ENCODE assay signal across 23 mouse cellular contexts in the genomic region with DNA sequence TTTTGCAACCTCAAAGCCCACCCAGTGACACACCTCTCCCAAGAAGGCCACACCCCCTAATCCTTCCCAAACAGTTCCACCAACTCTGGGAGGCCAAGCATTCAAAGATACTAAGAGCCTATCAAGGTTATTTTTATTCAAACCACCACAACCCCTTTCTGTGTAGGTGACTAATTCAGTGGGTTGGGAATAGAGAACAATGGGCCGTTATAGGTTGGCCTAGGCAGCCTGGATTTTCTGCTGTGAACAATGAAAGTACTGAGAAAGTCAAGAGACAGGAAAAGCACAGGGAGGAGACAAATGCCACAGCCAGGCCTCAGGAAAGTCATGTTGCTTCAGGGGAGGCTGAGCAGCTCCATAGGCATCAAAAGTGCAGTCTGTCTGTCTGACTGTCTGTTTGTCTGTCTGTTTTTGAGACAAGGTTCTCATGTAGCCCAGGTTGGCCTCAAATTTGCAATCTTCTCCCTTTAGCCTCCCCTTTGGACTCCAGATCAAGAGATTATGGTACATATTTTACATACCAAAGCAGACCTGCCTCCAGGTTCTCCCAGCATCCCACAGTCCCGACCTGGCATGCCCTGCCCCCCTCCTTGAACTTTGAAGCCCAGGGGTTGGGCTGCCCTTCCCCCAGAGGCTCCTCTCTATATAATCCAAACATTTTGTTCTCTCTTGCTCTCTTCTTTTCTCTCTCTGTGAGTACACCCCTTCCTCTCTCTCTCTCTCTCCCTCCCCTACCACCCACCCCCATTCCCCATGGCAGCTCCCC. TPM values are rescaled to one million over a fixed set of nuclear protein-coding genes. Genes with fewer than 3 reads are reported as not detected.
A peak's percentile ranks its signal among the peaks of the same experiment; 100 is the strongest.
DNase-seq lines count a peak whose midpoint lies in the region; ATAC-seq and TF ChIP-seq lines count a peak whose summit lies in the region.
"Had no signal": no experiment of that assay in that cellular context is flagged by ENCODE, and none has a peak within 500 bp of the region (broad histone marks: within the 10 kb centered on the region; RNA-seq: fewer than 3 reads in every experiment).

No protein-coding gene starts in this region.

- 0 out of 2 replicates have a peak overlapping the region, but pooled peaks have one; percentile 6 for H3K27ac ChIP-seq in forebrain, embryonic 10.5 days
- H3K27ac ChIP-seq in forebrain, postnatal 0 days (ENCODE audit: low read depth, low read length) = no peak overlapping the region
- H3K27ac ChIP-seq in limb, embryonic 10.5 days = peak overlapping the region; percentile 89
- peak overlapping the region; percentile 54 for H3K27ac ChIP-seq in small intestine, adult 2 months (ENCODE audit: insufficient read depth, low read depth, low read length)
- H3K27ac ChIP-seq in heart, adult 2 months = no peak overlapping the region
- H3K27ac ChIP-seq: heart, embryonic 10.5 days; liver, embryonic 13.5 days; neural tube, embryonic 15.5 days had no signal

- intact Hi-C loops in heart, adult 2 months (cut with DNase I) = no loop called here

- H3K79me2 ChIP-seq in heart, adult 2 months (replicated peaks; ENCODE audit: control insufficient read depth, insufficient read depth, low read length) = no peaks in the 10 kb centered on the region

- no peak for TF ChIP-seq POLR2A in small intestine, adult 2 months (IDR thresholded peaks at IDR 0.05; ENCODE audit: low read depth, low read length)
- TF ChIP-seq POLR2A in heart, adult 2 months (IDR thresholded peaks at IDR 0.05; ENCODE audit: insufficient read depth, low read depth, low read length) = no peak

- H3K27me3 ChIP-seq in forebrain, embryonic 10.5 days (ENCODE audit: poor library complexity, severe bottlenecking) = no peaks in the 10 kb centered on the region
- no peaks in the 10 kb centered on the region for H3K27me3 ChIP-seq in forebrain, postnatal 0 days (ENCODE audit: insufficient read depth, low read length)
- H3K27me3 ChIP-seq in limb, embryonic 10.5 days (ENCODE audit: low read depth, poor library complexity, severe bottlenecking) = no peaks in the 10 kb centered on the region
- no peaks in the 10 kb centered on the region for H3K27me3 ChIP-seq in small intestine, adult 2 months (ENCODE audit: control insufficient read depth, insufficient read depth, low read length)
- H3K27me3 ChIP-seq in heart, adult 2 months (ENCODE audit: control insufficient read depth, insufficient read depth, low read length) = no peaks in the 10 kb centered on the region
- H3K27me3 ChIP-seq: liver, embryonic 13.5 days; neural tube, embryonic 15.5 days had no signal

- no peak for DNase-seq in forebrain, embryonic 10.5 days (ENCODE audit: extremely low spot score, low spot score)
- no peak for DNase-seq in forebrain, postnatal 0 days
- DNase-seq in ES-CJ7 (ENCODE audit: low read depth, low spot score) = peak; percentile 73
- no peak for DNase-seq in limb, embryonic 10.5 days (ENCODE audit: low spot score)
- no peak for DNase-seq in heart, adult 2 months
- no peak for DNase-seq in embryo, embryonic 9.5 days (ENCODE audit: extremely low spot score)
- DNase-seq: adrenal gland, postnatal 14 days; cerebellum, adult 2 months; cerebellum, postnatal 36 days; kidney, adult 18-20 months; kidney, postnatal 4 days; liver, embryonic 13.5 days; lung, adult 2 months; lung, postnatal 14 days; right cerebral cortex, adult 18-20 months; spleen, adult 18-20 months; thymus, postnatal 25 days had no signal

- no peaks in the 10 kb centered on the region for H3K36me3 ChIP-seq in forebrain, embryonic 10.5 days (replicated peaks)
- H3K36me3 ChIP-seq in forebrain, postnatal 0 days (ENCODE audit: insufficient read depth) = no peaks in the 10 kb centered on the region
- H3K36me3 ChIP-seq in limb, embryonic 10.5 days = peaks cover 3% of the 10 kb centered on the region; the same call in 1 of the 2 replicates
- no peaks in the 10 kb centered on the region for H3K36me3 ChIP-seq in small intestine, adult 2 months (ENCODE audit: control insufficient read depth, insufficient read depth, low read length)
- H3K36me3 ChIP-seq in heart, adult 2 months (ENCODE audit: control insufficient read depth, insufficient read depth, low read length) = no peaks in the 10 kb centered on the region
- H3K36me3 ChIP-seq: heart, embryonic 10.5 days; liver, embryonic 13.5 days; neural tube, embryonic 15.5 days had no signal

- no peak overlapping the region for H3K4me2 ChIP-seq in forebrain, postnatal 0 days (ENCODE audit: low read depth)
- H3K4me2 ChIP-seq: liver, embryonic 13.5 days; midbrain, embryonic 11.5 days; neural tube, embryonic 15.5 days had no signal

- H3K4me3 ChIP-seq in forebrain, embryonic 10.5 days = no peak overlapping the region
- no peak overlapping the region for H3K4me3 ChIP-seq in forebrain, postnatal 0 days (ENCODE audit: low read depth, low read length)
- H3K4me3 ChIP-seq in limb, embryonic 10.5 days = no peak overlapping the region
- H3K4me3 ChIP-seq in small intestine, adult 2 months (ENCODE audit: low read depth, low read length) = no peak overlapping the region
- H3K4me3 ChIP-seq in heart, adult 2 months = no peak overlapping the region
- H3K4me3 ChIP-seq: heart, embryonic 10.5 days; liver, embryonic 13.5 days; neural tube, embryonic 15.5 days had no signal

- H3K9ac ChIP-seq in forebrain, postnatal 0 days = no peak overlapping the region
- H3K9ac ChIP-seq in heart, adult 2 months (ENCODE audit: low read depth, low read length) = no peak overlapping the region
- H3K9ac ChIP-seq: liver, embryonic 13.5 days; neural tube, embryonic 15.5 days had no signal

- 0 out of 2 replicates have a peak, but pooled peaks cover 5% of the 10 kb centered on the region for H3K9me3 ChIP-seq in forebrain, embryonic 10.5 days
- H3K9me3 ChIP-seq in forebrain, postnatal 0 days (ENCODE audit: low read length) = no peaks in the 10 kb centered on the region
- 0 out of 2 replicates have a peak, but pooled peaks cover 3% of the 10 kb centered on the region for H3K9me3 ChIP-seq in limb, embryonic 10.5 days (replicated peaks)
- H3K9me3 ChIP-seq: heart, embryonic 10.5 days; liver, embryonic 13.5 days; neural tube, embryonic 15.5 days had no signal

- peaks cover 12% of the 10 kb centered on the region for H3K4me1 ChIP-seq in forebrain, embryonic 10.5 days
- H3K4me1 ChIP-seq in forebrain, postnatal 0 days (ENCODE audit: insufficient read depth) = no peaks in the 10 kb centered on the region
- peaks cover 70% of the 10 kb centered on the region for H3K4me1 ChIP-seq in limb, embryonic 10.5 days
- H3K4me1 ChIP-seq in small intestine, adult 2 months (ENCODE audit: control insufficient read depth, insufficient read depth, insufficient read length, low read length) = peaks cover 17% of the 10 kb centered on the region
- peaks cover 6% of the 10 kb centered on the region for H3K4me1 ChIP-seq in heart, adult 2 months (ENCODE audit: control insufficient read depth, insufficient read depth, low read length)
- H3K4me1 ChIP-seq: liver, embryonic 13.5 days had no signal

- no peak for TF ChIP-seq CTCF in forebrain, postnatal 0 days (IDR thresholded peaks at IDR 0.05; ENCODE audit: low read depth)
- no peak for TF ChIP-seq CTCF in small intestine, adult 2 months (IDR thresholded peaks at IDR 0.05; ENCODE audit: extremely low read depth, insufficient read length, insufficient replicate concordance, low read depth, low read length)
- TF ChIP-seq CTCF in heart, adult 2 months (IDR thresholded peaks at IDR 0.05) = no peak

- WGBS in forebrain, embryonic 10.5 days = 52% methylated on average over 2 of the region's 2 CpGs
- WGBS in forebrain, postnatal 0 days = 65% methylated on average over 2 of the region's 2 CpGs
- 58% methylated on average over 2 of the region's 2 CpGs for WGBS in limb, embryonic 10.5 days
- WGBS in small intestine, adult 2 months = 45% methylated on average over 2 of the region's 2 CpGs
- WGBS in heart, adult 2 months = 51% methylated on average over 2 of the region's 2 CpGs

- ATAC-seq in forebrain, postnatal 0 days = no peak

- no peak for TF ChIP-seq EP300 in heart, adult 2 months (IDR thresholded peaks at IDR 0.05; ENCODE audit: insufficient read depth, low read depth, low read length)

RNA-seq across cellular contexts. Expression of a gene that starts 6.0 kb away (rescaled TPM):
- polyA plus RNA-seq in forebrain, embryonic 10.5 days (2016; fragmentation: Nextera tagmentation; extraction: Ambion mirVana) = 0.49 and 0.81 TPM in 2 replicates
- total RNA-seq in forebrain, postnatal 0 days (2014; rRNA removed) = 0.48 TPM in 1 of 2 replicates, not detected in the other
- 0.29 TPM in 1 of 2 replicates, not detected in the other for polyA plus RNA-seq in forebrain, postnatal 0 days (2015; fragmentation: Nextera tagmentation; extraction: Ambion mirVana)
- 0.74 and 1.4 TPM in 2 replicates for polyA plus RNA-seq in limb, embryonic 10.5 days (2016; fragmentation: Nextera tagmentation; extraction: Ambion mirVana)
- polyA plus RNA-seq in small intestine, adult 2 months (2012; rRNA removed) = 4.8 and 47.8 TPM in 2 replicates
- under 1 TPM; 0.16 to 0.23 TPM for total RNA-seq in heart, adult 2 months (2021)
- 0.49 and 1.1 TPM in 2 replicates for polyA plus RNA-seq in heart, adult 2 months (2012; rRNA removed)

RNA-seq across cellular contexts. Expression of a gene that starts 54.0 kb away (rescaled TPM):
- polyA plus RNA-seq in forebrain, embryonic 10.5 days (2016; fragmentation: Nextera tagmentation; extraction: Ambion mirVana) = 364 and 368 TPM in 2 replicates
- total RNA-seq in forebrain, postnatal 0 days (2014; rRNA removed) = 99.0 and 102 TPM in 2 replicates
- 128 and 142 TPM in 2 replicates for polyA plus RNA-seq in forebrain, postnatal 0 days (2015; fragmentation: Nextera tagmentation; extraction: Ambion mirVana)
- polyA plus RNA-seq in limb, embryonic 10.5 days (2016; fragmentation: Nextera tagmentation; extraction: Ambion mirVana) = 899 and 1,008 TPM in 2 replicates
- polyA plus RNA-seq in small intestine, adult 2 months (2012; rRNA removed) = 71.6 and 78.1 TPM in 2 replicates
- 10 to 100 TPM; 81.8 to 84.2 TPM for total RNA-seq in heart, adult 2 months (2021)
- 163 and 216 TPM in 2 replicates for polyA plus RNA-seq in heart, adult 2 months (2012; rRNA removed)

RNA-seq across cellular contexts. Expression of a gene that starts 59.8 kb away (rescaled TPM):
- 0.25 and 0.30 TPM in 2 replicates for polyA plus RNA-seq in forebrain, embryonic 10.5 days (2016; fragmentation: Nextera tagmentation; extraction: Ambion mirVana)
- total RNA-seq in forebrain, postnatal 0 days (2014; rRNA removed) = 0.38 TPM in 1 of 2 replicates, not detected in the other
- 0.06 and 0.17 TPM in 2 replicates for polyA plus RNA-seq in forebrain, postnatal 0 days (2015; fragmentation: Nextera tagmentation; extraction: Ambion mirVana)
- polyA plus RNA-seq in limb, embryonic 10.5 days (2016; fragmentation: Nextera tagmentation; extraction: Ambion mirVana) = 0.82 and 1.3 TPM in 2 replicates
- 2.5 and 4.1 TPM in 2 replicates for polyA plus RNA-seq in small intestine, adult 2 months (2012; rRNA removed)
- total RNA-seq in heart, adult 2 months (2021) = under 1 TPM; 0.29 to 0.59 TPM
- polyA plus RNA-seq in heart, adult 2 months (2012; rRNA removed) = 2.6 and 2.7 TPM in 2 replicates
- total RNA-seq: gastrocnemius, adult 18-20 months; left cerebral cortex, postnatal 36 days had no signal
- polyA plus RNA-seq: midbrain, embryonic 11.5 days; neural tube, embryonic 15.5 days had no signal

Comparison
In these comparisons a context has a peak if more than half of its experiments do, and no peak if none do; other contexts are left out.
1. H3K27ac ChIP-seq: peak in forebrain, embryonic 10.5 days (single experiment), limb, embryonic 10.5 days (single experiment) and small intestine, adult 2 months (single experiment); none in forebrain, postnatal 0 days (single experiment) and heart, adult 2 months (single experiment).